Mouse (Mus musculus) cerebellum, adult 2 months (tissue): Measurements from ENCODE around the gene Kat8.

Source experiments
- CTCF ChIP-seq: fragments of 200-500 bp; IDR thresholded peaks from 2 replicates; pipeline ENCODE4 v1.5.1; 2011; ENCODE audit warnings: low read depth, mild to moderate bottlenecking, control low read depth, low read length, moderate library complexity, borderline replicate concordance; ENCODE audit not compliant: insufficient read depth
- POLR2A ChIP-seq: fragments of 200-500 bp; IDR thresholded peaks from 2 replicates; pipeline ENCODE4 v1.6.1; 2011; ENCODE audit warnings: low read length, control low read depth, borderline replicate concordance; ENCODE audit not compliant: insufficient read depth

GRCm38 (mm10) chr7:127932273-127933031 lies 20.1 kb downstream of the Kat8 start:
- TF ChIP-seq POLR2A (no peak), CTCF (no peak)
